Mouse (Mus musculus) ES-CJ7 (cell line): ENCODE measurements at regions not wholly inside any gene's neighbourhood (a gene's known extent, or its start where the extent isn't known, plus 50 kb on each side); places are given as distances from the start of the nearest gene placed in this dataset.

ENCODE experiments used
- DNase-seq: peaks from one replicate; pipeline ENCODE4 v3.0.0; 2011; ENCODE audit warnings: low read depth, low spot score

GRCm38 (mm10) chr13:5605418-5605817 lies 255.9 kb upstream of the Klf6 start:
- DNase-seq: no peak

- no peak for DNase-seq
Measured at GRCm38 (mm10) chr13:5607462-5607861, 253.8 kb upstream of the Klf6 start.

- no peak for DNase-seq
Measured at GRCm38 (mm10) chr13:5614186-5614737, 247.0 kb upstream of the Klf6 start.

GRCm38 (mm10) chr13:5614833-5615232 lies 246.4 kb upstream of the Klf6 start:
- DNase-seq: no peak

GRCm38 (mm10) chr13:5615327-5615726 lies 246.0 kb upstream of the Klf6 start:
- no peak for DNase-seq

GRCm38 (mm10) chr13:5628124-5628523 lies 233.2 kb upstream of the Klf6 start:
- no peak for DNase-seq

- no peak for DNase-seq
Measured at GRCm38 (mm10) chr13:5634960-5635359, 226.3 kb upstream of the Klf6 start.

GRCm38 (mm10) chr13:5641743-5642510 lies 219.4 kb upstream of the Klf6 start:
- no peak for DNase-seq

GRCm38 (mm10) chr13:5648276-5648675 lies 213.0 kb upstream of the Klf6 start:
- DNase-seq: no peak

GRCm38 (mm10) chr13:5657556-5657955 lies 203.7 kb upstream of the Klf6 start:
- no peak for DNase-seq

- DNase-seq: no peak
Measured at GRCm38 (mm10) chr13:5666235-5667007, 194.9 kb upstream of the Klf6 start.

GRCm38 (mm10) chr13:5675668-5676067 lies 185.6 kb upstream of the Klf6 start:
- no peak for DNase-seq

GRCm38 (mm10) chr13:5690124-5690523 lies 171.2 kb upstream of the Klf6 start:
- DNase-seq: peak; percentile 78

GRCm38 (mm10) chr13:5690680-5691079 lies 170.6 kb upstream of the Klf6 start:
- peak; percentile 87 for DNase-seq

- DNase-seq: peak; percentile 61
Measured at GRCm38 (mm10) chr13:5694626-5695025, 166.7 kb upstream of the Klf6 start.

- DNase-seq: peak; percentile 81
Measured at GRCm38 (mm10) chr13:5695581-5695980, 165.7 kb upstream of the Klf6 start.

GRCm38 (mm10) chr13:5696377-5696776 lies 164.9 kb upstream of the Klf6 start:
- peak; percentile 76 for DNase-seq

- peak; percentile 96 for DNase-seq
Measured at GRCm38 (mm10) chr13:5697329-5697728, 164.0 kb upstream of the Klf6 start.

- peak; percentile 79 for DNase-seq
Measured at GRCm38 (mm10) chr13:5702071-5702470, 159.2 kb upstream of the Klf6 start.

GRCm38 (mm10) chr13:5704991-5705390 lies 156.3 kb upstream of the Klf6 start:
- DNase-seq: no peak

GRCm38 (mm10) chr13:5711646-5712045 lies 149.6 kb upstream of the Klf6 start:
- DNase-seq: no peak

- no peak for DNase-seq
Measured at GRCm38 (mm10) chr13:5713195-5713863, 148.0 kb upstream of the Klf6 start.
